Mouse (Mus musculus): ENCODE data around the gene Prdm11.

DNA sequence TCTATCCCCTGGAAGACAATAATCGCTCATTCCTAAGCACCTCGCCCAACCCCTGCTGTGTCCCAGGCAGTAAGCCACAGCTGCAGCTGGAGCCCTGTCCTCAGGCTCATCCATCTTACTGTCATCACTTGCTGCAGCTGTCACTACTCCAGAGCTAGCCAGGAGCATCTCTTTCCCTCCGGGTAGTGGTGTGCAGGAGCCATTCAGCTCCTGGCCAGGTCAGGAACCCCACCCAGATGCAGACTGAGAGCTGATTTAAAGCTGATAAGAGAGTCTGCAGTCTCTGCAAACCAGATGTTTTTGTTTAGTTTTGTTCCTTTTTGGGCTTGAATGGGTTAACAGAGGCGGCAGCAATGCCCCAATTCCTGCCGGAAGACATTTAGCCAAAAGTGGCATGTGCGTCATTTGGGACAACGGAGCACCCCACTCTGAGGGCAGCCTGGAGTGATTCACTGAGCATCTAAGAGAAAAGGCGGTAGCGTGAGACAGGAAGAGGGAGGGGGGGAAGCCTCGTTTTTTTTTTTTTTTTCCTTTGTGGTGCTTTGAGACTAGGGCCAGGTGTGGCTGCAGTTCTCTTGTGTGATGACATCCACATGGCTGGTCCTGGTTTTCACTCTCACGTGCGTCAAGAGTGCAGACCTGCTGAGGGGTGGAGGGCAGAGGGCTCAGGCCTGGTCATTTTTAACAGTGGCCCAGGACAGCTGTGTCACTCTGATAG is 97.8 kb downstream of the Prdm11 start:
- TF ChIP-seq POLR2A (IDR thresholded peaks at IDR 0.05; ENCODE audit: extremely low read depth, insufficient read depth, low read length) = no peak
- no peak for TF ChIP-seq CTCF (IDR thresholded peaks at IDR 0.05; ENCODE audit: low read depth, low read length)
